Mouse (Mus musculus): Measurements from ENCODE around the gene Sfxn3. TPM values are rescaled to one million over a fixed set of nuclear protein-coding genes. Genes with fewer than 3 reads are reported as not detected.

The Sfxn3 gene
- total and polyA plus RNA-seq, 3 experiments = 5.0 to 10.6 TPM; not detected in 1

- H3K36me3 ChIP-seq (ENCODE audit: control insufficient read depth in 1 of 2, insufficient read depth in 2 of 2, low read length in 2 of 2) = peaks cover 0 to 19% of the 10 kb centered on the region in 2 experiments; a peak in 2 of 4 replicates
- no peak overlapping the region for H3K27ac ChIP-seq (ENCODE audit: control insufficient read depth, low read depth, low read length)
- DNase-seq (ENCODE audit: low read depth, low spot score) = no peak
- no peak overlapping the region for H3K4me3 ChIP-seq (ENCODE audit: control insufficient read depth in 1 of 2, insufficient read depth in 1 of 2, low read depth in 2 of 2, low read length in 2 of 2)
- H3K27me3 ChIP-seq (ENCODE audit: control insufficient read depth in 1 of 2, insufficient read depth in 2 of 2, low read length in 2 of 2) = no peaks in the 10 kb centered on the region
- no peak for TF ChIP-seq NRF1 (IDR thresholded peaks at IDR 0.05; ENCODE audit: insufficient read depth, low read depth, low read length, poor library complexity, severe bottlenecking)
- no peak for TF ChIP-seq CTCF (IDR thresholded peaks at IDR 0.05 in 2 of 3, conservative IDR thresholded peaks at IDR 0.05 in 1 of 3; ENCODE audit: control insufficient read depth in 1 of 3, insufficient read depth in 1 of 3, low read depth in 2 of 3, low read length in 3 of 3, poor library complexity in 1 of 3, severe bottlenecking in 1 of 3)
- TF ChIP-seq USF2 (IDR thresholded peaks at IDR 0.05; ENCODE audit: borderline replicate concordance in 1 of 2, insufficient read depth in 1 of 2, low read depth in 1 of 2, low read length in 2 of 2) = no peak
- no peak for TF ChIP-seq TCF12 (IDR thresholded peaks at IDR 0.05; ENCODE audit: low read depth, low read length)
- TF ChIP-seq ZKSCAN1 (IDR thresholded peaks at IDR 0.05; ENCODE audit: low read depth, low read length) = no peak
- no peak for TF ChIP-seq MYC (IDR thresholded peaks at IDR 0.05; ENCODE audit: low read depth, low read length)
- no peak for TF ChIP-seq HCFC1 (IDR thresholded peaks at IDR 0.05; ENCODE audit: low read depth, low read length)
- TF ChIP-seq SIN3A (IDR thresholded peaks at IDR 0.05; ENCODE audit: low read length) = no peak
- no peak for TF ChIP-seq CHD2 (IDR thresholded peaks at IDR 0.05; ENCODE audit: low read length)
- H3K9ac ChIP-seq (ENCODE audit: control insufficient read depth, low read depth, low read length, poor library complexity, severe bottlenecking) = no peak overlapping the region
- H3K9me3 ChIP-seq (replicated peaks; ENCODE audit: insufficient read depth, low read length) = no peaks in the 10 kb centered on the region
- peaks cover 10 to 17% of the 10 kb centered on the region in 2 experiments for H3K4me1 ChIP-seq (ENCODE audit: control insufficient read depth in 1 of 2, insufficient read depth in 2 of 2, low read length in 2 of 2)
- H3K79me2 ChIP-seq (ENCODE audit: control insufficient read depth, insufficient read depth, low read length, poor library complexity) = no peaks in the 10 kb centered on the region
These were observed 17.9 kb downstream of the Sfxn3 start for GRCm38 (mm10) chr19:45065226-45065625.

GRCm38 (mm10) chr19:45067170-45067569 is 19.9 kb downstream of the Sfxn3 start:
- Histone ChIP-seq H3K79me2 (ENCODE audit: control insufficient read depth, insufficient read depth, low read length, poor library complexity) (no peaks in the 10 kb centered on the region), H3K27ac (ENCODE audit: control insufficient read depth, low read depth, low read length) (no peak overlapping the region), H3K9ac (ENCODE audit: control insufficient read depth, low read depth, low read length, poor library complexity, severe bottlenecking) (no peak overlapping the region), H3K36me3 (ENCODE audit: control insufficient read depth in 1 of 2, insufficient read depth in 2 of 2, low read length in 2 of 2) (peaks cover 0 to 17% of the 10 kb centered on the region in 2 experiments; a peak in 2 of 4 replicates), H3K4me1 (ENCODE audit: control insufficient read depth in 1 of 2, insufficient read depth in 2 of 2, low read length in 2 of 2) (peaks cover 8 to 17% of the 10 kb centered on the region in 2 experiments), H3K9me3 (replicated peaks; ENCODE audit: insufficient read depth, low read length) (no peaks in the 10 kb centered on the region), H3K27me3 (ENCODE audit: control insufficient read depth in 1 of 2, insufficient read depth in 2 of 2, low read length in 2 of 2) (no peaks in the 10 kb centered on the region), H3K4me3 (ENCODE audit: control insufficient read depth in 1 of 2, insufficient read depth in 1 of 2, low read depth in 2 of 2, low read length in 2 of 2) (no peak overlapping the region)
- no peak for TF ChIP-seq ETS1 (IDR thresholded peaks at IDR 0.05; ENCODE audit: low read depth, low read length)
- TF ChIP-seq HCFC1 (IDR thresholded peaks at IDR 0.05; ENCODE audit: low read depth, low read length) = no peak
- no peak for TF ChIP-seq ZKSCAN1 (IDR thresholded peaks at IDR 0.05; ENCODE audit: low read depth, low read length)
- TF ChIP-seq MAZ (IDR thresholded peaks at IDR 0.05; ENCODE audit: low read depth, low read length) = no peak
- no peak for TF ChIP-seq UBTF (IDR thresholded peaks at IDR 0.05; ENCODE audit: borderline replicate concordance, insufficient read depth, low read depth, low read length)
- 0 out of 4 replicates have a peak, but pooled peaks of 1 of the 2 experiments have one; percentile 20 for TF ChIP-seq POLR2A (IDR thresholded peaks at IDR 0.05; ENCODE audit: control insufficient read depth in 1 of 2, insufficient read depth in 1 of 2, low read depth in 1 of 2, low read length in 2 of 2, poor library complexity in 1 of 2)
- DNase-seq (ENCODE audit: low read depth, low spot score) = no peak

Data from MEL (cell line).